Mouse (Mus musculus) MEL (cell line): Measurements from ENCODE around the gene Ssna1. TPM values are rescaled to one million over a fixed set of nuclear protein-coding genes. Genes with fewer than 3 reads are reported as not detected.

Experiments
- DNase-seq: peaks from one replicate; pipeline ENCODE4 v3.0.0; 2011; ENCODE audit warnings: low read depth, low spot score
- H3K27ac ChIP-seq: 2 replicates; pipeline ENCODE4 v1.5.1; 2012; ENCODE audit warnings: low read depth, mild to moderate bottlenecking, control low read depth, low read length, moderate library complexity; ENCODE audit not compliant: control insufficient read depth
- H3K27me3 ChIP-seq, 2 experiments: fragments of 150-350 bp in 1 of 2; sonication (generic) in 1 of 2; 2 replicates each; pipeline ENCODE4 v1.6.1; 2012; ENCODE audit warnings: low read length in 2 of 2, mild to moderate bottlenecking in 2 of 2, improper control_type of control experiment in 1 of 2, moderate library complexity in 1 of 2; ENCODE audit not compliant: insufficient read depth in 2 of 2, control insufficient read depth in 1 of 2
- H3K36me3 ChIP-seq, 2 experiments: 2 replicates each; pipeline ENCODE4 v1.6.1; 2012 to 2014; ENCODE audit warnings: low read length in 2 of 2, improper control_type of control experiment in 1 of 2, inconsistent platforms in 1 of 2, mild to moderate bottlenecking in 1 of 2; ENCODE audit not compliant: insufficient read depth in 2 of 2, control insufficient read depth in 1 of 2
- H3K4me1 ChIP-seq, 2 experiments: fragments of 150-350 bp in 1 of 2; sonication (generic) in 1 of 2; 2 replicates each; pipeline ENCODE4 v1.6.1; 2012; ENCODE audit warnings: low read length in 2 of 2, improper control_type of control experiment in 1 of 2, mild to moderate bottlenecking in 1 of 2; ENCODE audit not compliant: insufficient read depth in 2 of 2, control insufficient read depth in 1 of 2
- H3K4me3 ChIP-seq, 2 experiments: fragments of 150-350 bp in 1 of 2; sonication (generic) in 1 of 2; 2 replicates each; pipeline ENCODE4 v1.5.1; 2012; ENCODE audit warnings: low read depth in 2 of 2, low read length in 2 of 2, mild to moderate bottlenecking in 2 of 2, moderate library complexity in 2 of 2, control low read depth in 1 of 2, improper control_type of control experiment in 1 of 2; ENCODE audit not compliant: control insufficient read depth in 1 of 2, insufficient read depth in 1 of 2
- H3K79me2 ChIP-seq: 2 replicates; pipeline ENCODE4 v1.6.1; 2012; ENCODE audit warnings: mild to moderate bottlenecking, low read length, moderate library complexity; ENCODE audit not compliant: control insufficient read depth, poor library complexity, insufficient read depth
- H3K9ac ChIP-seq: 2 replicates; pipeline ENCODE4 v1.6.1; 2012; ENCODE audit warnings: low read depth, mild to moderate bottlenecking, control low read depth, low read length, moderate library complexity; ENCODE audit not compliant: control insufficient read depth, poor library complexity, severe bottlenecking
- H3K9me3 ChIP-seq: fragments of 150-350 bp; sonication (generic); replicated peaks from 2 replicates; pipeline ENCODE4 v1.6.1; 2012; ENCODE audit warnings: mild to moderate bottlenecking, low read length, improper control_type of control experiment, moderate library complexity; ENCODE audit not compliant: insufficient read depth
- CHD2 ChIP-seq: IDR thresholded peaks from 2 replicates; pipeline ENCODE4 v1.6.1; 2011; ENCODE audit warnings: low read length, improper control_type of control experiment
- ELF1 ChIP-seq: IDR thresholded peaks from 2 replicates; pipeline ENCODE4 v1.6.1; 2014; ENCODE audit warnings: low read depth, mild to moderate bottlenecking, inconsistent platforms, low read length, improper control_type of control experiment, moderate library complexity
- ETS1 ChIP-seq: IDR thresholded peaks from 2 replicates; pipeline ENCODE4 v1.6.1; 2012; ENCODE audit warnings: low read depth, mild to moderate bottlenecking, inconsistent platforms, low read length, improper control_type of control experiment, moderate library complexity
- HCFC1 ChIP-seq: IDR thresholded peaks from 2 replicates; pipeline ENCODE4 v1.6.1; 2012; ENCODE audit warnings: low read depth, mild to moderate bottlenecking, inconsistent platforms, low read length, improper control_type of control experiment, moderate library complexity
- JUND ChIP-seq: IDR thresholded peaks from 2 replicates; pipeline ENCODE4 v1.6.1; 2011; ENCODE audit warnings: low read depth, mild to moderate bottlenecking, improper control_type of control experiment, low read length
- MAX ChIP-seq: IDR thresholded peaks from 2 replicates; pipeline ENCODE4 v1.6.1; 2011; ENCODE audit warnings: low read length, improper control_type of control experiment
- MAZ ChIP-seq: IDR thresholded peaks from 2 replicates; pipeline ENCODE4 v1.6.1; 2012; ENCODE audit warnings: low read depth, mild to moderate bottlenecking, inconsistent platforms, low read length, improper control_type of control experiment
- NELFE ChIP-seq: IDR thresholded peaks from 2 replicates; pipeline ENCODE4 v1.6.1; 2011; ENCODE audit warnings: low read depth, low read length, improper control_type of control experiment
- NRF1 ChIP-seq: IDR thresholded peaks from 2 replicates; pipeline ENCODE4 v1.6.1; 2014; ENCODE audit warnings: low read depth, mild to moderate bottlenecking, inconsistent platforms, low read length, improper control_type of control experiment, moderate library complexity; ENCODE audit not compliant: poor library complexity, insufficient read depth, severe bottlenecking
- RAD21 ChIP-seq: IDR thresholded peaks from 2 replicates; pipeline ENCODE4 v1.6.1; 2011; ENCODE audit warnings: mild to moderate bottlenecking, low read depth, low read length, improper control_type of control experiment
- SIN3A ChIP-seq: IDR thresholded peaks from 2 replicates; pipeline ENCODE4 v1.6.1; 2012; ENCODE audit warnings: low read length, improper control_type of control experiment, inconsistent platforms
- SMC3 ChIP-seq: IDR thresholded peaks from 2 replicates; pipeline ENCODE4 v1.6.1; 2011; ENCODE audit warnings: low read depth, low read length, improper control_type of control experiment
- TCF12 ChIP-seq: IDR thresholded peaks from 2 replicates; pipeline ENCODE4 v1.6.1; 2014; ENCODE audit warnings: low read depth, mild to moderate bottlenecking, inconsistent platforms, low read length, improper control_type of control experiment, moderate library complexity
- USF2 ChIP-seq, 2 experiments: IDR thresholded peaks; 2 replicates each; pipeline ENCODE4 v1.6.1; 2011 to 2012; ENCODE audit warnings: improper control_type of control experiment in 2 of 2, low read length in 2 of 2, borderline replicate concordance in 1 of 2, inconsistent platforms in 1 of 2, low read depth in 1 of 2, mild to moderate bottlenecking in 1 of 2; ENCODE audit not compliant: insufficient read depth in 1 of 2
- ZMIZ1 ChIP-seq: IDR thresholded peaks from 2 replicates; pipeline ENCODE4 v1.6.1; 2012; ENCODE audit warnings: low read depth, mild to moderate bottlenecking, inconsistent platforms, low read length, improper control_type of control experiment, moderate library complexity
- polyA plus RNA-seq, 2 experiments: library from polyadenylated mRNA; stranded (reverse) in 1 of 2; unstranded in 1 of 2; fragments of >175 nt in 1 of 2; fragments of >200 nt in 1 of 2; gene quantifications; 2 replicates each; pipeline versions ENCODE4 v1.2.1 to v1.2.4; 2012; ENCODE audit warnings: low replicate concordance in 2 of 2, low read depth in 1 of 2; ENCODE audit not compliant: insufficient read length in 2 of 2, insufficient read depth in 1 of 2, missing spikeins in 1 of 2
- total RNA-seq: library from RNA; depleted of rRNA; stranded (reverse); fragments of 300-350 nt; gene quantifications from 2 replicates; pipeline ENCODE4 v1.2.3, GENCODE M21; 2012

The Ssna1 gene
- total and polyA plus RNA-seq, 3 experiments = 158 to 226 TPM; not detected in 1

- H3K27me3 ChIP-seq = no peaks in the 10 kb centered on the region
Observed at GRCm38 (mm10) chr2:25236614-25237013, 35.6 kb downstream of the Ssna1 start, which contains the start of gene Rnf224. Gene Rnf224, minus strand, starts transcription at chr2:25236787.

GRCm38 (mm10) chr2:25234551-25235220 lies 37.6 kb downstream of the Ssna1 start:
- TF ChIP-seq ELF1 = no peak
- TF ChIP-seq ETS1 = no peak
- TF ChIP-seq RAD21 = no peak
- no peak for TF ChIP-seq SMC3
- no peak for TF ChIP-seq CHD2
- TF ChIP-seq ZMIZ1 = no peak
- TF ChIP-seq USF2 (IDR thresholded peaks at IDR 0.05; ENCODE audit: borderline replicate concordance in 1 of 2, insufficient read depth in 1 of 2, low read depth in 1 of 2, low read length in 2 of 2) = no peak
- no peak for TF ChIP-seq HCFC1
- no peak for TF ChIP-seq MAZ
- TF ChIP-seq SIN3A = no peak
- TF ChIP-seq NRF1 = no peak
- no peak for TF ChIP-seq TCF12
- TF ChIP-seq JUND = no peak
- TF ChIP-seq NELFE = no peak
- Histone ChIP-seq H3K27ac (no peak overlapping the region), H3K79me2 (no peaks in the 10 kb centered on the region), H3K9me3 (no peaks in the 10 kb centered on the region), H3K4me1 (peaks cover 6 to 26% of the 10 kb centered on the region in 2 experiments), H3K27me3 (no peaks in the 10 kb centered on the region), H3K4me3 (no peak overlapping the region), H3K9ac (no peak overlapping the region), H3K36me3 (peaks cover 0 to 6% of the 10 kb centered on the region in 2 experiments; a peak in 2 of 4 replicates)
- no peak for DNase-seq

More at GRCm38 (mm10) chr2:25236614-25237013, 35.6 kb downstream of the Ssna1 start, which contains the start of gene Rnf224:
- H3K27ac ChIP-seq = no peak within 1 kb of the TSS
- peaks cover 6 to 33% of the 10 kb centered on the region in 2 experiments for H3K4me1 ChIP-seq
- H3K9ac ChIP-seq = no peak within 1 kb of the TSS
- TF ChIP-seq MAX = no peak
- no peak for TF ChIP-seq SIN3A
- no peaks in the 10 kb centered on the region for H3K9me3 ChIP-seq
- H3K4me3 ChIP-seq = no peak within 1 kb of the TSS
- H3K79me2 ChIP-seq = no peaks in the 10 kb centered on the region; the same call in 1 of the 2 replicates
- peaks cover 0 to 6% of the 10 kb centered on the region in 2 experiments; a peak in 2 of 4 replicates for H3K36me3 ChIP-seq
- no peak for DNase-seq
